In the genomic region with DNA sequence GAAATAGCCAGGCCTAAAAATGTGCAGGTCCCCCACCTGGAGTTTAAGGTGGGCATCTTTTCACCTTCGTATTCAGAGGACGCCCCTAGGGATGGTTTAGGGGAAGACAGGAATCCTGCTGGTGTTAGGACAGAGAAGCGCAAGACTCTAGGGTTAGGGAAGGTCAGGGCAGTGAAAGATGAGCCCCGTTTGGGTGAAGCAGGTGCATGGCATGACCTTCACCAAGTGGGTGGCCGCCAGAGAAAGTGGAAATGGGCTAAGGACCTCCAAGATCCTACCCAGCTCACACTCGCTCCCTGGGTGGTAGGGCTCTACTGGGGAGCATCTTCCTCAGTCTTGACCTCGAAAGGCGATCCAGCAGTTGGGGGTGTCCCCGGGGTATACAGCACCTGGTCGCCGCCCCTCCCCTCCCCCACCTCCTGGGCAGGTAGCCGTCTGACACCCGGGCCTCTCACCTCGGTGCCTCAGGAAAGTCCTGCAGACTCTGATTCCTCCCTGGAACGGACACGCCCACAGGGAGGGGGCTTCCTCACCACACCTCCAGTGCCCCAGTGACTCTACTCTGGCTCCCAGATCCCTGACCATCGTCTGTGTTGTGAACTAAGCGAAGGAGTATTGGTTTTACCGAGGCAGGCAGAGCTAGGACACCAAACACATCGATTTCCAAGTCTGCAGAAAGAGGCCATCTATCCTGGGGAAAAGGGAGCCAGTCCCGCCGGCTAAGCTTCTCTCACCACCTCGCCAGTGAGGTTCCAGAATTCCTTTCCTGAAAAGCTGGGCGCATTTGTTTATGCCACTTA, we compare ENCODE assay signal across 8 mouse cellular contexts. TPM values are rescaled to one million over a fixed set of nuclear protein-coding genes. Genes with fewer than 3 reads are reported as not detected.
DNase-seq lines count a peak whose midpoint lies in the region; ATAC-seq lines count a peak whose summit lies in the region.

No protein-coding gene starts in this region.

- peaks cover 14% of the 10 kb centered on the region for H3K4me1 ChIP-seq in kidney, embryonic 16.5 days (ENCODE audit: insufficient read depth, low read length)
- H3K4me1 ChIP-seq in embryonic facial prominence, embryonic 11.5 days (ENCODE audit: control insufficient read depth, insufficient read depth, low read length): no peaks in the 10 kb centered on the region; the same call in 1 of the 2 replicates
- H3K4me1 ChIP-seq in intestine, embryonic 15.5 days (replicated peaks): peaks cover 10% of the 10 kb centered on the region
- peaks cover 15% of the 10 kb centered on the region; the same call in 1 of the 2 replicates for H3K4me1 ChIP-seq in neural tube, embryonic 12.5 days

- peak; percentile 28; the same call in 1 of the 2 replicates for ATAC-seq in kidney, embryonic 16.5 days (ENCODE audit: low FRiP score, low TSS enrichment)
- peak; percentile 39; the same call in 1 of the 2 replicates for ATAC-seq in embryonic facial prominence, embryonic 11.5 days (replicated peaks; ENCODE audit: insufficient number of reproducible peaks, low FRiP score, low TSS enrichment, low read depth)
- peak; percentile 36; the same call in 1 of the 2 replicates for ATAC-seq in intestine, embryonic 15.5 days
- ATAC-seq in neural tube, embryonic 12.5 days (ENCODE audit: low FRiP score, low read depth): no peak

- peak overlapping the region; percentile 13 for H3K4me3 ChIP-seq in kidney, embryonic 16.5 days (ENCODE audit: low read length)
- no peak overlapping the region for H3K4me3 ChIP-seq in embryonic facial prominence, embryonic 11.5 days (ENCODE audit: low read depth, low read length)
- H3K4me3 ChIP-seq in intestine, embryonic 15.5 days (replicated peaks): no peak overlapping the region
- peak overlapping the region; percentile 7; the same call in 1 of the 2 replicates for H3K4me3 ChIP-seq in neural tube, embryonic 12.5 days

- no peaks in the 10 kb centered on the region for H3K36me3 ChIP-seq in kidney, embryonic 16.5 days (ENCODE audit: insufficient read depth, low read length)
- no peaks in the 10 kb centered on the region for H3K36me3 ChIP-seq in embryonic facial prominence, embryonic 11.5 days (replicated peaks; ENCODE audit: control insufficient read depth, insufficient read depth, low read depth, low read length)
- H3K36me3 ChIP-seq in intestine, embryonic 15.5 days: no peaks in the 10 kb centered on the region
- no peaks in the 10 kb centered on the region for H3K36me3 ChIP-seq in neural tube, embryonic 12.5 days

- DNase-seq in kidney, postnatal 25 days: no peak
- DNase-seq in embryonic facial prominence, embryonic 11.5 days (ENCODE audit: low spot score): peak; percentile 43
- no peak for DNase-seq in layer of hippocampus, postnatal 36 days
- no peak for DNase-seq in Muller cell, postnatal 12 days (ENCODE audit: inconsistent ontology term)
- no peak for DNase-seq in kidney, postnatal 10 days

- H3K4me2 ChIP-seq in kidney, embryonic 16.5 days (replicated peaks; ENCODE audit: low read depth, low read length): peak overlapping the region; percentile 52
- H3K4me2 ChIP-seq in embryonic facial prominence, embryonic 11.5 days (ENCODE audit: low read depth, low read length): peak overlapping the region; percentile 22
- H3K4me2 ChIP-seq in intestine, embryonic 15.5 days (replicated peaks): peak overlapping the region; percentile 55
- peak overlapping the region; percentile 48 for H3K4me2 ChIP-seq in neural tube, embryonic 12.5 days (replicated peaks)

- no peaks in the 10 kb centered on the region for H3K9me3 ChIP-seq in kidney, embryonic 16.5 days (ENCODE audit: low read length)
- no peaks in the 10 kb centered on the region for H3K9me3 ChIP-seq in embryonic facial prominence, embryonic 11.5 days (replicated peaks; ENCODE audit: control insufficient read depth, low read length)
- no peaks in the 10 kb centered on the region for H3K9me3 ChIP-seq in intestine, embryonic 15.5 days
- no peaks in the 10 kb centered on the region for H3K9me3 ChIP-seq in neural tube, embryonic 12.5 days

- no peak overlapping the region for H3K27ac ChIP-seq in kidney, embryonic 16.5 days (ENCODE audit: low read length)
- H3K27ac ChIP-seq in embryonic facial prominence, embryonic 11.5 days (replicated peaks; ENCODE audit: low read depth, low read length): no peak overlapping the region
- H3K27ac ChIP-seq in intestine, embryonic 15.5 days: no peak overlapping the region
- no peak overlapping the region for H3K27ac ChIP-seq in neural tube, embryonic 12.5 days

- H3K9ac ChIP-seq in kidney, embryonic 16.5 days (replicated peaks; ENCODE audit: low read length): 0 out of 2 replicates have a peak overlapping the region, but pooled peaks have one; percentile 46
- H3K9ac ChIP-seq in embryonic facial prominence, embryonic 11.5 days (replicated peaks; ENCODE audit: low read length): no peak overlapping the region
- no peak overlapping the region for H3K9ac ChIP-seq in intestine, embryonic 15.5 days
- no peak overlapping the region for H3K9ac ChIP-seq in neural tube, embryonic 12.5 days

- H3K27me3 ChIP-seq in kidney, embryonic 16.5 days (ENCODE audit: insufficient read depth, low read length): no peaks in the 10 kb centered on the region
- H3K27me3 ChIP-seq in embryonic facial prominence, embryonic 11.5 days (ENCODE audit: control insufficient read depth, insufficient read depth, low read length): no peaks in the 10 kb centered on the region
- H3K27me3 ChIP-seq in intestine, embryonic 15.5 days (replicated peaks): no peaks in the 10 kb centered on the region; the same call in 1 of the 2 replicates
- H3K27me3 ChIP-seq in neural tube, embryonic 12.5 days (replicated peaks): peaks cover 6% of the 10 kb centered on the region; the same call in 1 of the 2 replicates

- WGBS in kidney, embryonic 16.5 days: 6% methylated on average over 24 of the region's 24 CpGs
- 3% methylated on average over 24 of the region's 24 CpGs for WGBS in embryonic facial prominence, embryonic 11.5 days
- WGBS in intestine, embryonic 15.5 days: 10% methylated on average over 24 of the region's 24 CpGs
- WGBS in neural tube, embryonic 12.5 days: 11% methylated on average over 24 of the region's 24 CpGs

RNA-seq across cellular contexts. Expression of gene Axin2, which starts 10.6 kb away (rescaled TPM):
- 4.7 and 5.7 TPM in 2 replicates for polyA plus RNA-seq in kidney, embryonic 16.5 days (2015; fragmentation: Nextera tagmentation; extraction: Ambion mirVana)
- 15.3 and 15.9 TPM in 2 replicates for polyA plus RNA-seq in embryonic facial prominence, embryonic 11.5 days (2014; fragmentation: Nextera tagmentation; extraction: Ambion mirVana)
- polyA plus RNA-seq in intestine, embryonic 15.5 days (2015; fragmentation: Nextera tagmentation; extraction: Ambion mirVana): 4.7 and 5.4 TPM in 2 replicates
- polyA plus RNA-seq in neural tube, embryonic 12.5 days (2016; fragmentation: Nextera tagmentation; extraction: Ambion mirVana): 13.6 and 15.4 TPM in 2 replicates
- total RNA-seq in layer of hippocampus, postnatal 36 days (2021): 10 to 100 TPM; 26.8 to 29.1 TPM

Comparison
In these comparisons a context has a peak if more than half of its experiments do, and no peak if none do; other contexts are left out.
1. H3K4me3 ChIP-seq: peak in kidney, embryonic 16.5 days (single experiment) and neural tube, embryonic 12.5 days (single experiment); none in embryonic facial prominence, embryonic 11.5 days (single experiment) and intestine, embryonic 15.5 days (single experiment).
2. Peak in every context shown above with its lines, with median percentiles within 50 percentile points of each other: H3K4me2 ChIP-seq.